Mouse (Mus musculus) kidney, adult 2 months (tissue): Measurements from ENCODE around the gene Fam168a.

Experiments used
- CTCF ChIP-seq: fragments of 200-500 bp; conservative IDR thresholded peaks from 2 replicates; pipeline ENCODE4 v1.5.1; 2011; ENCODE audit warnings: low read depth, mild to moderate bottlenecking, control low read depth, low read length, moderate library complexity, mixed read lengths; ENCODE audit not compliant: insufficient read depth, insufficient read length
- POLR2A ChIP-seq: fragments of 200-500 bp; IDR thresholded peaks from one replicate; pipeline ENCODE4 v1.6.1; 2011; ENCODE audit warnings: low read depth, low read length, control low read depth

- TF ChIP-seq POLR2A (no peak), CTCF (no peak)
These were observed 105.5 kb downstream of the Fam168a start for GRCm38 (mm10) chr7:100811912-100812311.
